Mouse (Mus musculus): ENCODE data around the gene Lelp1. TPM values are rescaled to one million over a fixed set of nuclear protein-coding genes. Genes with fewer than 3 reads are reported as not detected.

Lelp1 gene
- polyA plus RNA-seq, 1 experiment from 2014 or later: not detected

Other genes with a start within 250 kb of the Lelp1 start
- gene Pglyrp3, start 128.2 kb downstream of the Lelp1 start, polyA plus RNA-seq (2015; fragmentation: Nextera tagmentation; extraction: Ambion mirVana): 0.19 and 0.63 TPM in 2 replicates
- 2.6 and 3.5 TPM in 2 replicates for gene Lor, start 59.6 kb downstream of the Lelp1 start, polyA plus RNA-seq (2015; fragmentation: Nextera tagmentation; extraction: Ambion mirVana)
- gene Prr9, start 18.8 kb downstream of the Lelp1 start, polyA plus RNA-seq (2015; fragmentation: Nextera tagmentation; extraction: Ambion mirVana): not detected in 2 replicates
- gene Sprr2a1, start 73.1 kb upstream of the Lelp1 start, polyA plus RNA-seq (2015; fragmentation: Nextera tagmentation; extraction: Ambion mirVana): 9.5 and 12.7 TPM in 2 replicates
- gene Sprr2a2, start 73.2 kb upstream of the Lelp1 start, polyA plus RNA-seq (2015; fragmentation: Nextera tagmentation; extraction: Ambion mirVana): 541 and 1,085 TPM in 2 replicates
- gene Sprr2a3, start 142.7 kb upstream of the Lelp1 start, polyA plus RNA-seq (2015; fragmentation: Nextera tagmentation; extraction: Ambion mirVana): 44.5 and 82.4 TPM in 2 replicates
- gene Sprr2b, start 173.9 kb upstream of the Lelp1 start, polyA plus RNA-seq (2015; fragmentation: Nextera tagmentation; extraction: Ambion mirVana): 0.23 TPM in 1 of 2 replicates, not detected in the other
- gene Sprr2d, start 196.4 kb upstream of the Lelp1 start, polyA plus RNA-seq (2015; fragmentation: Nextera tagmentation; extraction: Ambion mirVana): 0.68 TPM in 1 of 2 replicates, not detected in the other
- gene Sprr2e, start 209.4 kb upstream of the Lelp1 start, polyA plus RNA-seq (2015; fragmentation: Nextera tagmentation; extraction: Ambion mirVana): not detected in 2 replicates
- gene Sprr2f, start 222.4 kb upstream of the Lelp1 start, polyA plus RNA-seq (2015; fragmentation: Nextera tagmentation; extraction: Ambion mirVana): not detected in 2 replicates
- 0.21 TPM in 1 of 2 replicates, not detected in the other for gene Sprr2h, start 242.9 kb upstream of the Lelp1 start, polyA plus RNA-seq (2015; fragmentation: Nextera tagmentation; extraction: Ambion mirVana)